Mouse (Mus musculus) spleen, postnatal 14 days (tissue): Measurements from ENCODE around the gene Emc3.

Experiments
- DNase-seq, 2 experiments: peaks; one replicate each; pipeline ENCODE4 v3.0.0; 2021 to 2022; ENCODE audit warnings: low spot score in 2 of 2

The Emc3 gene

GRCm38 (mm10) chr6:113530932-113531839 lies at the start of gene Emc3, which contains the start of gene Fancd2:
TSS of gene Emc3 (minus strand) at chr6:113531652.
TSS of gene Fancd2 (plus strand) at chr6:113531682.
- DNase-seq, result peak; percentile 87 to 96

DNA sequence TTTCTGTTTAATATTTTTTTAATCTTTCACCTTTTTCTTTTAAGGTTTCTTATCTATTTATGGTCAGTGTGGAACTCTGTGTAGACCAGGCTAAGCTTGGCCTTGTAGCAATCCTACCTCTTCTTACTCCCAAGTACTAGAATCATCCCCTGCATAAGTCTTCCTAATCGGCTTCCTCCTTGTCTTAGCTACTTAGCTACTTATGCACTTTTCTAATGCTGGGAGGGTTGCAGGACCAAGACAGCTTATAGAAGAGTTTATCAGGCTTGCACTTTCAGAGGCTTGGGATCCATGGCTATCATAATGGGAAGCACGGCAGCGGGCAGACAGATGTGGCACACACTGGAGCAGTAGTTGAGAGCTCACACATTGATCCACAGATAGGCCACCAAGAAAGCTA lies 47.9 kb upstream of the Emc3 start:
- DNase-seq, result no peak

GRCm38 (mm10) chr6:113576044-113576443 lies 44.6 kb upstream of the Emc3 start:
- DNase-seq, result no peak

- DNase-seq, result no peak
Observed at GRCm38 (mm10) chr6:113564557-113564956, 33.1 kb upstream of the Emc3 start.

DNA sequence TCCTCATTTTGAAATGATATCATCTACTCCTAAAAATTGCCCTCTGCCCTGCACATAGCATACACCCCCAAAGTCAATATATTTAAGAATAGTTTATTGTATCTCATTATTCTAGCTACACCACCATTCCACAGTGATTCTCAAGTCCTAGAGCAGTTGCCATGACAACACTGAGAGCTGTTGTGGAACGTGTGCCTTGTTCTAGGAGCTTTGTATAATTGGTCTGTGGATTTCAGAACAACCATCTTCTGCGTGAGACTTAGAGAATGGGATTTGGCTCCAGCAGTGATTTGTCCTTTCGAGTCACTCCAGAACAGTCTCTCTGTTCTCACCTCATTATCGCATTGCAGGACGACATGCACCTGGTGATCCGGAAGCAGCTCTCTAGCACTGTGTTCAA lies 28.3 kb upstream of the Emc3 start:
- DNase-seq, result no peak

DNA sequence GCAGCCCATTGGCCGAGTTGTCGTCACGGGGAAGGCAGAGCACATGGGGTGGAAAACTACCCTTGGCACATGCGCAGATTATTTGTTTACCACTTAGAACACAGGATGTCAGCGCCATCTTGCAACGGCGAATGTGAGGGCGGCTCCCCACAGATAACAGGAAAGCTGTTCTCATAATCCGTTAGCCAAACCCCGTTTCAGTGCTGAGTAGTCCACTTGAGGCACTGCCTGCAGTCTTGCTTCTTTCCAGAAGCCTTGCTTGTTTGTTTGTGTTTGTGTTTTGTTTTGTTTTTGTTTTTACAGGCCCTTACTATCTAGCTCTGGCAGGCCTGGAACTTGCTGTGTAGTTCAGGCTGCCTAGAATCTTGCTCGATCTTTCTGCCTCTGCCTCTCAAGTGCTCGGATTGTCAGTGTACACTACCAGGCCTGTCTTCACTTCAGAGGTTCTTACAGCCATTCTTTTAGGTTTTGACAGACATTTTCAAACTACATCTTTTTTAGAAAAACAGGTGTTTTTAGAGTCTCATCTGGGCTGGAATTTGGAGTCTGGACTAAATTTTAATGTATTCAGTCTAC lies 12.5 kb upstream of the Emc3 start:
- DNase-seq, result no peak

- DNase-seq, result no peak
Observed at GRCm38 (mm10) chr6:113541610-113542009, 10.2 kb upstream of the Emc3 start.

DNA sequence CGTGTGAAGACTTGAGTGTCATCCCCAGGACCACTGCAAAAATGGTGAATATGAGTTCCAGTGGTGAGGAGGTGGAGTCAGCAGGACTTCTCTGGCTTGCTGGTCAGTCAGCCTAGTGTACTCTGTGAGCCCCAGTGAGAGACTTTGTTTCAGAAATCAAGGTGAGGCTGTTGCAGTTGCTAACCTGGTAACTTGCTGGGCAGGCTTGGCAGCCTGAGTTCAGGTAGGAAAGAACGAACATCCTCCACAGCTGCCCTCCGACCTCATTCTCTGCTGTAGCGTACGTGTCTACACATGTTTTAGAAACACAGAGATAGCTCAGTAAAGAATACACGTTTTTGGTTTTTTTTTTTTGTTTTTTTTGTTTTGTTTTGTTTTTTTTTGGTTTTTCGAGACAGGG lies 3.4 kb upstream of the Emc3 start:
- DNase-seq, result no peak

GRCm38 (mm10) chr6:113531840-113532404 lies 470 bp upstream of the Emc3 start:
- DNase-seq, result no peak

GRCm38 (mm10) chr6:113523420-113523819 lies 8.0 kb downstream of the Emc3 start:
- DNase-seq, result no peak

DNA sequence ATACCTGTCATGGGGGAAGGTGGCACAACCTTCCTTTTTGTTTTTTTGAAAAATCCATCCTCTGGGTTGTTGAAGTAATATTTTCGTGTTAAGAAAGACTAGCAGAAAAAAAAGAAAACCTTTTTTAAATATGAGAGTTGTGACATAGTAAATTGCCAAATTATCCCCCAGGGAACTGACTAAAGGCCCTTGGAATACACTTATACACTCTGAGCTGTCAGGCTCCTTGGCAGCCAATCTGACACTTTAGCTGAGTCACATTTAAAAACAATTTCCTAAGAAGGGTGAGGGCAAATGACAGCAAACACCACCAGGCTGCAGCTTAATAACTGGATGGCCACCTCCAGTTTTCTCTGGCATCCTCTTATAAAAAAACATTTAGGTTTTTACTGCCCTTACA lies 9.1 kb downstream of the Emc3 start:
- DNase-seq, result no peak

DNA sequence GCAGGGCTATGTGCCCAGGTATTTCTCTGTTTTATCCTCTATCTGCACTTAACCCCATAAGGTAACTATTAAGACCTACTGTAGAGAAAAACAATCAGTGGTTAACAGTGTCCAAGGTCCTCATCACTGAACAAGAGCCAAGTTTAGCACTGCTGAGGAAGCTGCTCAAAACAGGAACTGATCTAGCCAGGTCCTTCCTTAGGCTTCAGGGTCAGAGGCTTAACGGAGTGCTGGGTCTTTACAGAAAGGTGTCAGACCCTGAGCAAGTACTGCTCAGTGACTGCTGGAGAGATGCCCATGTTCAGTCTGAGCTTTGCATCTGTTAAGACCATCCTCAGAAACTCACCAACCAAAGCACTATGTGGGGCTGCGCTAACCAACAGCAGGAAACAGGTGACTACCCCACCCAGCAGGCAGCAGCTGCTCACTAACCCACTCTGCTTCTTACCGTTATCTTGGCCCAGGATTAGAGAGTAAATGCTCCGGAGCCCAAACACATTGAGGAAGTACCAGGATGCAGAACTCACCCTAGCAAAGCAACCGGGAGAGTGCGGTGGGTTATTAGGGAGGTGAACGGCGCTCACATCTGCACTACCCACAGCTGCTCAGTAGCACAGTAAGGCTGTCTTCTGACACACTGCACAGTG lies 13.9 kb downstream of the Emc3 start:
- DNase-seq, result no peak

DNA sequence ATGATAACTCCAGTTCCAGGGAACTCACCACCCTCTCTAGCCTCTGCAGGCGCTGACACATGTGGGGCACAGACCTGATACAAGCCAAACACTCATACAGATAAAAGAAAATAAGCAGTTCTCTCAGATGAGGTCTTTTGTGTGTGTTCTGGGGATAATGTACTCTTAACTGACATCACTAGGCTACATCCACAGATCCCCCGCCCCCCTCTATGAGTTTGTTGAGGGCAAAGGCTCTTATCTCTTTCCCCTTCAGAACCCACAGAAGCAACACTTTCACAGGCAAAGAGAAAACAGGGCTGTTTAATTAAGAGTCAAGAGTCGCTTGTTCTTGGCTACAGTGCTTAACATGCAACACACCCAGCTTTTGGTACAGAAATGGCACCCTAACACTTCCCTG lies 16.9 kb downstream of the Emc3 start:
- no peak for DNase-seq

DNA sequence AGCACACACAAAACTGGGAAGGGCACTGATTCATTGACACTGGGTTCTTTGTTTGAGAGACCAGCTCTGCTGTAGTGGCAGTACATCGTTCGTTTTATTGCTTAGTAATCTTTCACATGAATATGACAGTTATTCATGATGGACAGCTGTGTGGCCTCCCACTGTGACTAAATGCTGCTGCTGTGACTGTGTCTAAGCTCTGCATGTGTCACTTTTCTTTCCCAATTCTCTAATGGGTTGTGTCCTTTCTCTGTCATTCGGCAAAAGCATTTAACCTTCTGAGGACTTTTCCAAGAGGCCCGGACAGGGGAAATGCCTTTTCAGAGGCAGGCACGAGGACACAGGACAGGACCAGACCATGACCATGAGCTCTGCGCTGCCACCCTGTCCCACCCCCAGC lies 17.5 kb downstream of the Emc3 start:
- DNase-seq, result no peak

DNA sequence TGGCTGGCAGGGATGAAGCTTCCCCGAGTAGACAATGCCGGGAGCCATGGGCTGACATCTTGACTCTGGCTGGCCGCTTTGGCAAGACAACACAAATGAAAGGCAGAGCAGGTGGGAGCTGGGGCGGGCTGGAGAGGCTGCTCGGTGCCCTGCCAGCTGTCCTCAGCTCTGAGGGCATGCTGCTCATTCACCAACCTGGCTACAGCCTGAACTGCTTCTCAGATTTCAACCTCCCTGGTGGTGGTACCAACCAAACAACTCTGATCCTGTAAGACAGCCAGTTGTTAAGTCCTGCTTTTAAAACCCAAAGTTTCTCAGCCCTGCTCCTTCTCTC lies 22.5 kb downstream of the Emc3 start:
- DNase-seq, result no peak

DNA sequence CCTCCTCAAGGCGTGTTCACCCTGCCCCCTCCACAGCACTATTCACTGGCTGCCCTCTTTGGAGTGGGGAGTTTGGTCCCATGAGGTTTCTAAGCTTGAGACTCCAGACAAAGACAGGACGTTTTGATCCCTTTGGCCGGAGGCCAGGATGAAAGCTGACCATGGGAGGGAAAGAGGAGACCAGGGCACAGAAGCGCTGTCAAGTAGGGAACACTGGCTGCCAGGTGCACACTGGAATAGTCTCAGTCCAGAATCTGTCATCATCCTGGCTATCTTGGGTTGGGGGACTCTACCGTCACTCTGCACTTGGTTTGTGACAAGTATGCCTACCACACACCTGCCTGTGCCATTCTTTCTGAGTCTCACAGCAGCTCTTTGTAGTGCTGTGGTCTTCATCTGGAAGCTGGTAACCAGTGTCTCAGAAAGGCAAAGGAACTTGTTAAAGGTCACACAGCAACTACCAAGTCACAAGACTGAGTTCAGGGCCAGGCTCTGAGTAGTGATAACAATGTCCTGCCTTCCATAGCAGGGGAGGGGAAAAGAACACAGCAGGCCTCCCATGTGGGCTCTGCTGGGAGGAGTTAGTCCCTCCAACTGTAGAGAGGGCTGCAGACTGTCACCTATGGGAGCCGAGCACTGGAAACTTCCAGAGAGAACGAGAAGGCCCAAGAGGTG lies 23.0 kb downstream of the Emc3 start:
- DNase-seq, result no peak

DNA sequence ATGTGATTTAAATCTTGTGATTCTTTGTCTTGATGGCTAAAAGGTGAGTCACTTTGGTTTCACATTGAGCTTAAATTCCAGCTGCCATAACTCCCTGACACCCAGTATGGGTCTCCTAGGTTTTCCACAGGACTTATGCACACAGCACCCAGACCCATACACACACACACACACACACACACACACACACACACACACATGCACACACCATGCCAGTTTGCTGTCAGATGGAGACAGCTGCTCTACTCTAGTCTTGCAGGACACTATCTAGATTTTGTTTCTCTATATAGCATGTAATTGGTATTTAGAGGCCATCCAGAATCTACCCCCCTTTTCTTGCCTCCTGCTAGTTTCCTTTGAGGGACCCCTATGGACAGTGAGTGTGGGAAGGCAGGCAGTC lies 24.3 kb downstream of the Emc3 start:
- DNase-seq, result no peak

GRCm38 (mm10) chr6:113505689-113506088 lies 25.8 kb downstream of the Emc3 start:
- no peak for DNase-seq

- no peak for DNase-seq
Observed at GRCm38 (mm10) chr6:113502801-113503200, 28.7 kb downstream of the Emc3 start.

GRCm38 (mm10) chr6:113501388-113502084 lies 29.9 kb downstream of the Emc3 start, which contains the start of gene Prrt3:
TSS of gene Prrt3 (minus strand) at chr6:113501931.
- no peak for DNase-seq

GRCm38 (mm10) chr6:113499346-113499745 lies 32.1 kb downstream of the Emc3 start:
- no peak for DNase-seq
